Mouse (Mus musculus): ENCODE results near the gene Arhgap44. TPM values are rescaled to one million over a fixed set of nuclear protein-coding genes. Genes with fewer than 3 reads are reported as not detected.

The Arhgap44 gene
- 86.1 TPM for polyA plus RNA-seq (2015; fragmentation: Illumina TruSeq; extraction: RNeasy Lipid Tissue Mini Kit (QIAGEN cat#74804); ENCODE audit: low read depth, low replicate concordance)

DNA sequence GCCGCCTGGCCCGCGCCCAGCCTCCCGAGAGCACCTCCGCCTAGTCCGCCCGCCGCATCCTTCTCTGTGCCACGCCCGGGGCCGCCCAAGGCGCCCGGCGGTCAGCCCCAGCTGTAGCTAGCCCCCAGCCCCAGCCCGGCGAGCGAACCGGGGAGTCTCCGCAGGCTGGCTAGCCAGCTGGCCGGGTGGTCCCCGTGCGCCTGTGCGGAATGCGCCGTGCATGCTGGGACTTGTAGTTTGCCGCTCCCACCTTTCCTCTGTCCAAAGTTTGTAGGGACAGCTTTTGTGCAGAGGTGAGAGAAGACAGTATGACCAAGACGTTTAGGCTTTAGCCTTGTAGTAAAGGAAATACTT, at the start of gene Arhgap44:
Arhgap44 (minus strand) TSS at position 195 of the 354 bp plus-strand sequence.

DNA sequence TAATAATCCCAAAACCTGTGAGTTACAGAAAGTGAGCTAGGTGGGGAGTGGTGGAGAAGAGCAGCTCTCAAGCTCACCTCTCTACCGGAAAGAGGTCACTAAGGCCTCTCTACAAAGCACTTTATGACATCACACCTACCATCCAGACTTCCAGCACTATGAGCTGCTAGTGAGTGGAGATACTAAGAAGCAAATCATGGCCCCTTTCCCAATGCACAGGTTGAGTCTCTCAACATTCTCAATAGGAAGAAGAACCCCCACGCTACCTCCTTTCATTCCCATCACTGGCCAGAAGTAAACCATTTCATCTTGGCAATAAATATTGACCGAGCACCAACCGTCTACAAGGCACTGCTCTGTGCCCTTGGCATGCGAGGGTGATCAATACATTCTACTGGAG, 3.0 kb downstream of the Arhgap44 start, which contains the start of gene 1700086D15Rik:
1700086D15Rik (minus strand) TSS at position 101 of the 400 bp plus-strand sequence.

DNA sequence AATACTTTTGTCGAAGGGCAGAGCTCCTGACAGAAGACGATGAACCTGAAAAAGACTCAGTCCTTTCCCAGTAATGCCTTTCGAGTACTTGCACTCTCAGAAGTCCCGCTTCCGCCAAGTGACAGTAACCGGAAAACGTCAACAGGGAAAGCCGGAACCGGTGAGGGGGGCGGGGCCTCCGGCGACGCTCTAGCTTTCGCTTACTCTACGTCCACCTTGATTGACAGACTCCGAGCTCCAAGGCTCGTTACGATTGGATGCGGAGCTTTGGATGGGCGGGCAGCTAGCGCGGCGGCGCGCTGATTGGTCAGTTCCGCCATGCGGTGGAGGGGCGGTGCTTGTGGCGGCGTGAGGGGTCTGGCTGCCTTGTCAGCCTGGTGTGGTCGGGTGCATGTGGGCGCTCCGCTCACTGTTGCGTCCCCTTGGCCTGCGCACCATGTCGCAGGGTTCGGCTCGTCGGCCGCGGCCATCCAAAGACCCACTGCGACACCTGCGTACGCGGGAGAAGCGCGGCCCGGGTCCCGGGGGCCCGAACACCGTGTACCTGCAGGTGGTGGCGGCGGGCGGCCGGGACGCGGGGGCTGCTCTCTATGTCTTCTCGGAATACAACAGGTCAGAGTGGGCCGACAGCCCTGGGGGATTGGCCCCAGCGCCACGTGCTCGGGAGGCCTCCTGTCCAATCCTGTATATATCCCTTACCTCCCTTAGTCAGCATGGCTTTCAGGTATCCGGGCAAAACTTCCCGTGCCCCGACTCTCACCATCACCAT, 183.9 kb downstream of the Arhgap44 start, which contains the start of gene Elac2:
Elac2 (plus strand) TSS at position 319 of the 769 bp plus-strand sequence.

Other genes starting within 250 kb of the Arhgap44 start
- gene Elac2, start 183.9 kb downstream of the Arhgap44 start, polyA plus RNA-seq (2015; fragmentation: Illumina TruSeq; extraction: RNeasy Lipid Tissue Mini Kit (QIAGEN cat#74804); ENCODE audit: low read depth, low replicate concordance), result 21.6 TPM
- gene 1700086D15Rik, start 3.1 kb downstream of the Arhgap44 start, polyA plus RNA-seq (2015; fragmentation: Illumina TruSeq; extraction: RNeasy Lipid Tissue Mini Kit (QIAGEN cat#74804); ENCODE audit: low read depth, low replicate concordance), result not detected
- gene Myocd, start 107.0 kb upstream of the Arhgap44 start, polyA plus RNA-seq (2015; fragmentation: Illumina TruSeq; extraction: RNeasy Lipid Tissue Mini Kit (QIAGEN cat#74804); ENCODE audit: low read depth, low replicate concordance), result not detected

All from brain, adult 10 weeks (tissue).